Mouse (Mus musculus) MEL (cell line): Measurements from ENCODE around the gene Elmod3. TPM values are rescaled to one million over a fixed set of nuclear protein-coding genes. Genes with fewer than 3 reads are reported as not detected.

Source experiments
- DNase-seq: peaks from one replicate; pipeline ENCODE4 v3.0.0; 2011; ENCODE audit warnings: low read depth, low spot score
- H3K27ac ChIP-seq: 2 replicates; pipeline ENCODE4 v1.5.1; 2012; ENCODE audit warnings: low read depth, mild to moderate bottlenecking, control low read depth, low read length, moderate library complexity; ENCODE audit not compliant: control insufficient read depth
- H3K27me3 ChIP-seq, 2 experiments: fragments of 150-350 bp in 1 of 2; sonication (generic) in 1 of 2; 2 replicates each; pipeline ENCODE4 v1.6.1; 2012; ENCODE audit warnings: low read length in 2 of 2, mild to moderate bottlenecking in 2 of 2, improper control_type of control experiment in 1 of 2, moderate library complexity in 1 of 2; ENCODE audit not compliant: insufficient read depth in 2 of 2, control insufficient read depth in 1 of 2
- H3K36me3 ChIP-seq, 2 experiments: 2 replicates each; pipeline ENCODE4 v1.6.1; 2012 to 2014; ENCODE audit warnings: low read length in 2 of 2, improper control_type of control experiment in 1 of 2, inconsistent platforms in 1 of 2, mild to moderate bottlenecking in 1 of 2; ENCODE audit not compliant: insufficient read depth in 2 of 2, control insufficient read depth in 1 of 2
- H3K4me1 ChIP-seq, 2 experiments: fragments of 150-350 bp in 1 of 2; sonication (generic) in 1 of 2; 2 replicates each; pipeline ENCODE4 v1.6.1; 2012; ENCODE audit warnings: low read length in 2 of 2, improper control_type of control experiment in 1 of 2, mild to moderate bottlenecking in 1 of 2; ENCODE audit not compliant: insufficient read depth in 2 of 2, control insufficient read depth in 1 of 2
- H3K4me3 ChIP-seq, 2 experiments: fragments of 150-350 bp in 1 of 2; sonication (generic) in 1 of 2; 2 replicates each; pipeline ENCODE4 v1.5.1; 2012; ENCODE audit warnings: low read depth in 2 of 2, low read length in 2 of 2, mild to moderate bottlenecking in 2 of 2, moderate library complexity in 2 of 2, control low read depth in 1 of 2, improper control_type of control experiment in 1 of 2; ENCODE audit not compliant: control insufficient read depth in 1 of 2, insufficient read depth in 1 of 2
- H3K79me2 ChIP-seq: 2 replicates; pipeline ENCODE4 v1.6.1; 2012; ENCODE audit warnings: mild to moderate bottlenecking, low read length, moderate library complexity; ENCODE audit not compliant: control insufficient read depth, poor library complexity, insufficient read depth
- H3K9ac ChIP-seq: 2 replicates; pipeline ENCODE4 v1.6.1; 2012; ENCODE audit warnings: low read depth, mild to moderate bottlenecking, control low read depth, low read length, moderate library complexity; ENCODE audit not compliant: control insufficient read depth, poor library complexity, severe bottlenecking
- H3K9me3 ChIP-seq: fragments of 150-350 bp; sonication (generic); replicated peaks from 2 replicates; pipeline ENCODE4 v1.6.1; 2012; ENCODE audit warnings: mild to moderate bottlenecking, low read length, improper control_type of control experiment, moderate library complexity; ENCODE audit not compliant: insufficient read depth
- E2F4 ChIP-seq: IDR thresholded peaks from 2 replicates; pipeline ENCODE4 v1.6.1; 2011; ENCODE audit warnings: low read depth, low read length, improper control_type of control experiment, borderline replicate concordance
- ELF1 ChIP-seq: IDR thresholded peaks from 2 replicates; pipeline ENCODE4 v1.6.1; 2014; ENCODE audit warnings: low read depth, mild to moderate bottlenecking, inconsistent platforms, low read length, improper control_type of control experiment, moderate library complexity
- EP300 ChIP-seq, 2 experiments: IDR thresholded peaks; 2 replicates each; pipeline ENCODE4 v1.6.1; 2011; ENCODE audit warnings: improper control_type of control experiment in 2 of 2, low read length in 2 of 2, low read depth in 1 of 2, mild to moderate bottlenecking in 1 of 2
- ETS1 ChIP-seq: IDR thresholded peaks from 2 replicates; pipeline ENCODE4 v1.6.1; 2012; ENCODE audit warnings: low read depth, mild to moderate bottlenecking, inconsistent platforms, low read length, improper control_type of control experiment, moderate library complexity
- GABPA ChIP-seq: IDR thresholded peaks from 2 replicates; pipeline ENCODE4 v1.6.1; 2012; ENCODE audit warnings: low read depth, mild to moderate bottlenecking, inconsistent platforms, low read length, improper control_type of control experiment, moderate library complexity
- MAZ ChIP-seq: IDR thresholded peaks from 2 replicates; pipeline ENCODE4 v1.6.1; 2012; ENCODE audit warnings: low read depth, mild to moderate bottlenecking, inconsistent platforms, low read length, improper control_type of control experiment
- MEF2A ChIP-seq: IDR thresholded peaks from 2 replicates; pipeline ENCODE4 v1.6.1; 2014; ENCODE audit warnings: low read depth, mild to moderate bottlenecking, inconsistent platforms, low read length, improper control_type of control experiment; ENCODE audit not compliant: poor library complexity, insufficient replicate concordance, severe bottlenecking; ENCODE audit errors: extremely low read depth
- MXI1 ChIP-seq: IDR thresholded peaks from 2 replicates; pipeline ENCODE4 v1.6.1; 2011; ENCODE audit warnings: mild to moderate bottlenecking, low read depth, low read length, improper control_type of control experiment
- MYB ChIP-seq: IDR thresholded peaks from 2 replicates; pipeline ENCODE4 v1.6.1; 2011; ENCODE audit warnings: mild to moderate bottlenecking, low read depth, low read length, improper control_type of control experiment
- MYC ChIP-seq: IDR thresholded peaks from 2 replicates; pipeline ENCODE4 v1.6.1; 2011; ENCODE audit warnings: low read depth, mild to moderate bottlenecking, low read length, improper control_type of control experiment, moderate library complexity
- POLR2AphosphoS2 ChIP-seq: IDR thresholded peaks from 2 replicates; pipeline ENCODE4 v1.6.1; 2011; ENCODE audit warnings: low read length, improper control_type of control experiment
- POLR2AphosphoS5 ChIP-seq: IDR thresholded peaks from 2 replicates; pipeline ENCODE4 v1.6.1; 2012; ENCODE audit warnings: low read depth, borderline replicate concordance, mild to moderate bottlenecking, inconsistent platforms, low read length, moderate library complexity, mixed read lengths
- RAD21 ChIP-seq: IDR thresholded peaks from 2 replicates; pipeline ENCODE4 v1.6.1; 2011; ENCODE audit warnings: mild to moderate bottlenecking, low read depth, low read length, improper control_type of control experiment
- SIN3A ChIP-seq: IDR thresholded peaks from 2 replicates; pipeline ENCODE4 v1.6.1; 2012; ENCODE audit warnings: low read length, improper control_type of control experiment, inconsistent platforms
- SMC3 ChIP-seq: IDR thresholded peaks from 2 replicates; pipeline ENCODE4 v1.6.1; 2011; ENCODE audit warnings: low read depth, low read length, improper control_type of control experiment
- TAL1 ChIP-seq: IDR thresholded peaks from 2 replicates; pipeline ENCODE4 v1.6.1; 2012; ENCODE audit warnings: mild to moderate bottlenecking, inconsistent platforms, low read length, moderate library complexity, mixed read lengths
- TBP ChIP-seq: IDR thresholded peaks from 2 replicates; pipeline ENCODE4 v1.8.0; 2011; ENCODE audit warnings: low read depth, low read length, improper control_type of control experiment
- TCF12 ChIP-seq: IDR thresholded peaks from 2 replicates; pipeline ENCODE4 v1.6.1; 2014; ENCODE audit warnings: low read depth, mild to moderate bottlenecking, inconsistent platforms, low read length, improper control_type of control experiment, moderate library complexity
- USF1 ChIP-seq: IDR thresholded peaks from 2 replicates; pipeline ENCODE4 v1.6.1; 2014; ENCODE audit warnings: low read depth, mild to moderate bottlenecking, inconsistent platforms, low read length, improper control_type of control experiment, moderate library complexity
- USF2 ChIP-seq, 2 experiments: IDR thresholded peaks; 2 replicates each; pipeline ENCODE4 v1.6.1; 2011 to 2012; ENCODE audit warnings: improper control_type of control experiment in 2 of 2, low read length in 2 of 2, borderline replicate concordance in 1 of 2, inconsistent platforms in 1 of 2, low read depth in 1 of 2, mild to moderate bottlenecking in 1 of 2; ENCODE audit not compliant: insufficient read depth in 1 of 2
- ZC3H11A ChIP-seq: IDR thresholded peaks from 2 replicates; pipeline ENCODE4 v1.6.1; 2012; ENCODE audit warnings: low read depth, mild to moderate bottlenecking, inconsistent platforms, low read length, improper control_type of control experiment
- ZMIZ1 ChIP-seq: IDR thresholded peaks from 2 replicates; pipeline ENCODE4 v1.6.1; 2012; ENCODE audit warnings: low read depth, mild to moderate bottlenecking, inconsistent platforms, low read length, improper control_type of control experiment, moderate library complexity
- ZNF384 ChIP-seq: IDR thresholded peaks from 2 replicates; pipeline ENCODE4 v1.6.1; 2012; ENCODE audit warnings: low read depth, mild to moderate bottlenecking, inconsistent platforms, low read length, improper control_type of control experiment
- polyA plus RNA-seq, 2 experiments: library from polyadenylated mRNA; stranded (reverse) in 1 of 2; unstranded in 1 of 2; fragments of >175 nt in 1 of 2; fragments of >200 nt in 1 of 2; gene quantifications; 2 replicates each; pipeline versions ENCODE4 v1.2.1 to v1.2.4; 2012; ENCODE audit warnings: low replicate concordance in 2 of 2, low read depth in 1 of 2; ENCODE audit not compliant: insufficient read length in 2 of 2, insufficient read depth in 1 of 2, missing spikeins in 1 of 2
- total RNA-seq: library from RNA; depleted of rRNA; stranded (reverse); fragments of 300-350 nt; gene quantifications from 2 replicates; pipeline ENCODE4 v1.2.3, GENCODE M21; 2012

Gene Elmod3
- total and polyA plus RNA-seq, 3 experiments: 4.2 to 14.1 TPM; not detected in 1

DNA sequence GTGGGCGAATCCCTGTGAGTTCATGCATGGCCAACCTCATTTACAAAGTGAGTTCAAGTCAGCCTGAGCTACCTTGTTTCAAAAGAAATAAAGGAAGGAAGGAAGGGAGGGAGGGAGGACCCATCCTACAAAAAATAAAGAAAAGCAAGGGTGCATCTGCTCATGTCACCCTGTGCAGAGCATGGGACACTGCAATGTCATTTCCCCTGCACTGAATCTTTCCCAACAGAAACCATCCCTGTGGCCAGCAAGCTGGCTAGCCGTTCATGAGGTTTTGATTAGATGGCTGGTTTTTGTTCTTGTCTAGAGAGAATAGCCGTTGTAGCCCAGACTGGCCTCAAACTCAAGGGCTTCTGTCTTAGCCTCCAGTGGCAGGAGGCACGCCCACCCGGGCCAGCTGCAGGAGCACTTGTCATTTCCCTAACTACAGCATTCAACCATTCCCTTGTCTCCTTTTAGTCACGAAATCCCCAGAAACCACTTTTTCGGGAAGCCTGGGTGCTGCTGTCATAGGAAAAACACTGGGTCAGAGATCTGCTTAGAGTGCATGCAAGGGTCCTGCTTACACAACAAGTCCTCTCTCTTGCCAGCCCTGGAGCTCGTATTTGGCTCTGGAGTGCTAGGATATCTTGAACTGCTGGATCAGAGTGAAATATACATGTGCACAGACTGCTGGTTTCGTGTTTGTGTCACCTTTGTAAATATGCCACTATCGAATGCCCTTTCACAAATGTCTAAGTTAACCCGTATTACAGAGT lies 16.4 kb downstream of the Elmod3 start:
- Histone ChIP-seq H3K9ac (no peak overlapping the region), H3K36me3 (no peaks in the 10 kb centered on the region), H3K79me2 (no peaks in the 10 kb centered on the region), H3K4me1 (no peaks in the 10 kb centered on the region), H3K4me3 (no peak overlapping the region), H3K27ac (no peak overlapping the region), H3K27me3 (no peaks in the 10 kb centered on the region), H3K9me3 (no peaks in the 10 kb centered on the region)
- no peak for DNase-seq
- no peak for TF ChIP-seq ZMIZ1
- no peak for TF ChIP-seq ETS1
- TF ChIP-seq RAD21: no peak
- TF ChIP-seq SIN3A: no peak
- no peak for TF ChIP-seq E2F4
- no peak for TF ChIP-seq TCF12
- TF ChIP-seq MYC: no peak

DNA sequence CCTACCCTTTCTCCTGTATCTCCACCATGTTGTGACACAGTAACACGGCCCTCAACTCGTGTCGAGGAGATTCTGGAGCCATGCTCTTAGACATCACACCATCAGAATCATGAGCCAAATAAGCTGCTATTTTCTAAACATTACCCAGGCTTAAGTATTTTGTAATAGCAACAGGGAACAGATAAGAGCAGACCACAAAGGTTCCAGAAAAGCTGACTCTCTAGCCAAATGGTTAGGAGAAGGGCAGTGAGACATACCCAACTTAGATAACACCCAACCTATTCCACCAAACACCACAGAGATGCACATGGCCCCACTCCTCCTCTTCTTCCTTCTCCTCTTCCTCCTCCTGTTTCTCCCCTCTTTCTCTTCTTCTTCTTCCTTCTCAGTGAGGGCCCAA lies 22.2 kb downstream of the Elmod3 start:
- Histone ChIP-seq H3K79me2 (no peaks in the 10 kb centered on the region), H3K36me3 (peaks cover 0 to 2% of the 10 kb centered on the region in 2 experiments; a peak in 2 of 4 replicates)
- TF ChIP-seq SIN3A: no peak
- TF ChIP-seq SMC3: no peak
- no peak for TF ChIP-seq POLR2AphosphoS5
- no peak for TF ChIP-seq MYB
- TF ChIP-seq ELF1: no peak

DNA sequence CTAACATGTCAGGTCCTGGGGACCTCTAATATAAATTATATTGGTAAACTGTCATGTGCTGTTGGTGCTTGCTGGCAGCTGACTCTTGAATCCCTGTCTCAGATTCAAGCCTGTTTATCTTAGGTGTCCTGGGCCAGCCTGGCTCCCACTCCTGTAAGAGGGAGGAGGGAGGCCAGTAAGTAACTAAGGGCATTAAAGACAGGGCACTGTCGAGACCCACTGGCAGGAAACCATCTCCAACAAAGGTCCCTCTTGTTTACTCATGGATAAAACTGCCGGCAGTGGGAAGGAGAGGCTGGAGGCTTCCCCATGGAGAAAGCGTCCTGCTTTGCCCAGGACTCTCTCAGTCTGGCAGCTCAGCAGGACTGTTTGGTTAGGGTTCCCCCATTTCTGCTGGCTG lies 26.4 kb downstream of the Elmod3 start:
- Histone ChIP-seq H3K79me2 (no peaks in the 10 kb centered on the region), H3K27me3 (no peaks in the 10 kb centered on the region), H3K27ac (no peak overlapping the region), H3K9me3 (no peaks in the 10 kb centered on the region), H3K9ac (no peak overlapping the region), H3K4me3 (no peak overlapping the region), H3K36me3 (peaks cover 0 to 2% of the 10 kb centered on the region in 2 experiments; a peak in 2 of 4 replicates), H3K4me1 (peaks cover 0 to 4% of the 10 kb centered on the region in 2 experiments; a peak in 1 of 4 replicates)
- no peak for DNase-seq
- TF ChIP-seq TAL1: no peak
- no peak for TF ChIP-seq EP300 (IDR thresholded peaks at IDR 0.05; ENCODE audit: low read depth in 1 of 2, low read length in 2 of 2)
- no peak for TF ChIP-seq MAZ
- TF ChIP-seq USF2 (IDR thresholded peaks at IDR 0.05; ENCODE audit: borderline replicate concordance in 1 of 2, insufficient read depth in 1 of 2, low read depth in 1 of 2, low read length in 2 of 2): no peak
- no peak for TF ChIP-seq POLR2AphosphoS5
- no peak for TF ChIP-seq MYC
- TF ChIP-seq ZMIZ1: no peak
- TF ChIP-seq SMC3: no peak
- no peak for TF ChIP-seq GABPA
- TF ChIP-seq TBP: no peak
- TF ChIP-seq ZC3H11A: no peak
- no peak for TF ChIP-seq POLR2AphosphoS2
- TF ChIP-seq USF1: no peak
- no peak for TF ChIP-seq MEF2A
- TF ChIP-seq MXI1: no peak
- TF ChIP-seq SIN3A: no peak
- TF ChIP-seq ZNF384: no peak

More for the DNA sequence above, 22.2 kb downstream of the Elmod3 start:
- no peak for DNase-seq
- Histone ChIP-seq H3K27ac (no peak overlapping the region), H3K9ac (no peak overlapping the region), H3K27me3 (no peaks in the 10 kb centered on the region), H3K9me3 (no peaks in the 10 kb centered on the region), H3K4me1 (peaks cover 0 to 4% of the 10 kb centered on the region in 2 experiments; a peak in 1 of 4 replicates), H3K4me3 (no peak overlapping the region)
